Mouse (Mus musculus): ENCODE data around the gene Fam129a.

The Fam129a gene

DNA sequence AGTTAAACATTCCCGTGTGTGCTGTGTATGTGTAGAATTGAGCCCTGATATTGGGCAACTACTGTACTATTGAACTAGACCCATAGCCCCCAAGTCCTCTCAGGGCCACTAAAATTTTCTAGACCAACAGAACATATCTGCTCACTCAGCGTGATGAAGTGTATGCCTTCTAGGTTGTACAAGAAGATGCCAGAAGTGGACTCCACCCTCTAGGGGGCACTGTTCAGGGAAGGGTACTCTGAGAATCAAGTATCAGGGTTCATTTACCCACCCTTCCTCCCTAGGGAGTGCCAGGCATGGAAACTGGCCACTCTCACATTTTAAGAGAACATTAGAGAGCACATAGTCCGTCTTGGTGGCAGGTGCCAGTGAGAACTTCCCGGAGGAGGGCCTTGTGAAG, 77.1 kb downstream of the Fam129a start:
- in situ Hi-C loops (cut with MboI; ENCODE audit: low pct_unique_long_range_greater_than_20kb in 1 of 2, low sequenced_read_pairs in 2 of 2, unreplicated experiment in 1 of 2): no loop called here

DNA sequence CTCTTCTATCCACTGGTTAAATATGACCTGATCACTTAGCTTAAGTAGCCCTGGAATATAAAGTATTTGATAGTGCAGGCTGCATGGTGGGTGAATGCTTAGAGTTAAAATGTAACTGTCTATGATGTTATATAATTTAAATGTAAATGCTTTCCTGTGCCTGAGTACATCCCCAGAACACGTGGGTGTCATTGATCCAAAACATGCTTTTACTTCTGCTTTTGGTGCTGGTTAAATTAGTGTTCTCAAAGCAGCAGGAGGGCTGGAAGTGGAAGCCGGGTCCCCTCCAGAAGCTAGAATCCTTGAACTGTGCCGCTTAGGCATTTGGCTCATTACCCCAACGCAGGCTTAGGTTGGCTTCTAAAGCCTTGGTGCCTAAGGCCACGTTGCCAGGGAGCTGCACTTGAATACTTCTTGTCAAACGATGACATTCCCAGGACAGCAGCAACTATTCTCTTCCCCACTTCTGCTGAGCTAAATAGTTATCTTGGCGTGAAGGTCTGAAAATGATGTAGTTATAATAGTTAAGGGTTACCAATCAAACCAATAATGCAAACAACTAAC, 86.1 kb downstream of the Fam129a start:
- in situ Hi-C loops (cut with MboI; ENCODE audit: low pct_unique_long_range_greater_than_20kb in 1 of 2, low sequenced_read_pairs in 2 of 2, unreplicated experiment in 1 of 2): no loop called here

DNA sequence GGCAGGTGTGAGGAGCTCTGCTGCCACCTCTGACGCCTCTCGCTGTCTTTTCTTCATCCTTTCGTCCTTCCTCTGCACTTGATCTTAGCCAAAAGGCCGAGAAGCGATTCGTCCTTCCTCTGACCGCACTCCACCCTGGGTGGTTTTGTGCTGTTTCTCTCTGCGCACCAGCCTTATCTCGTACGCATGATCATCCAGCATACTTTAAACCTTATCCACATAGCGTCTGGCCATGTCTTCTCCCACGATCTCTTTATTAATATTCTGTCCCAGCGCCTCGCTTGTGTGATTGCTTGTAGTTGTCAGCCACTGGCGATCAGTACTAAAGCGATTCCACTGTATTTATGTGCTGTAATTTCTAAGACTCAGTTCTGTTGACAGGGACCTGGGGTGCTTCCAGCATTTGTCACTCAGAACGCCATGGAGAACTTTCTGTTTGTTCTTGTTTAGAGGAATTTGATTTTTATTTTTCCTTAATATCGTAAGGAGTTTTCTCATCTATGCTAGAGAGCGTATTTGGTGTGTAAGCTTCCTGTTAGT, 87.4 kb downstream of the Fam129a start:
- in situ Hi-C loops (cut with MboI; ENCODE audit: low pct_unique_long_range_greater_than_20kb in 1 of 2, low sequenced_read_pairs in 2 of 2, unreplicated experiment in 1 of 2): no loop called here

DNA sequence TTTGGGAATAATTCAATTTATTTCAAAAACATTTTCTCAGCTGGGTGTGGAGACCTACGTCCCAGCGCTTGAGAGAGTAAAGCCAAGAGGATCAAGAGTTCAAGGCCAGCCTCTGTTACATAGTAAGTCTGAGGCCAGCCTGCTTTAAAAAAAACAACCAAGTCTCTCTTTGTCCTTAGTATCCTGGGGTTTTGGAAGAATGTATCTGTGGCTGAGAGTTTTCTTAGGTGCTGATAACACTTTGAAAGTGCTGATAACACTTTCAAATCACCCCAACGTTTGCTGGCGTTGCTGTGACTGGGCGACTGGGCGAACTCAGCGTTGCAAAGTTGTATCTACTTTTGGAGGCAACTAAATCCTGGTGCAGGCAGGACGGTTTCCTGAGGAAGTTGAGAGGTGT, 88.7 kb downstream of the Fam129a start:
- in situ Hi-C loops (cut with MboI; ENCODE audit: low pct_unique_long_range_greater_than_20kb in 1 of 2, low sequenced_read_pairs in 2 of 2, unreplicated experiment in 1 of 2): no loop called here

DNA sequence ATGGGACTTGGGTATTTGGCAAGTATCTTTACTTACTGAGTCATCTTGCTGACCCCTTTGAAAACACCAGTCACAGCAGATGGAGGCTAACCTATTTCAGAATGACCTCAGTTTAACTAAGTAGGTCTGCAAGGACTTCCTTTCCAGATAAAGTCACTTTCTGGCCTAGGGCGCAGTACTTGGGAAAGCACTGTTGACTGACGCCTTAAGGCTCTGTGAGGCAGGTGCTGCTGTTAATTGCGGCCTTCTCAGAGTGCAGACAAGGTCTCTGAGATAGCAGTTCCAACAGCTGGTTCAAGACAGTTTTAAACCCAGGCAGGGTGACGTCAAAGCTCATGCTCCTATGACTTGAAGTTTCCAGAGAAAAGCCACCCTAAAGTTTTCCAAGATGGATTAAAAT, 89.3 kb downstream of the Fam129a start:
- in situ Hi-C loops (cut with MboI; ENCODE audit: low pct_unique_long_range_greater_than_20kb in 1 of 2, low sequenced_read_pairs in 2 of 2, unreplicated experiment in 1 of 2): no loop called here

DNA sequence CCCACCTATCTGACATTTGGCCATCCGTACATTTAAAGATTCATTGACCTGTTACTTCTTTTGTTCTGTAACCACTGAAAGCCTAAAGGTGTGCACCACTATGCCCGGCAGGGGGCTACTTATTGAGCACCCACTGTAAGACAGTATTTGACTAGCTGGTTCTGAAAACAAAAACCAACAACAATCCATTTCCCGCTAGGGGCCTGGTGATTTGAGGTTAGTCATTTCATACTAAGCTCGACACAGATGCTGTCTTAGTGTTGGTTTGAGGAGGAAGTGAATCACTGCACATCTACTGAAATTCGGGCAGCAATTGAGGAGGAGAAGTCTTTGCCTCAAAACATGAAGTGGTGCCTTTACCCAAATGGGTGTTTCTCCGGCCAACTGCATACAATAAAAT, 89.9 kb downstream of the Fam129a start:
- in situ Hi-C loops (cut with MboI; ENCODE audit: low pct_unique_long_range_greater_than_20kb in 1 of 2, low sequenced_read_pairs in 2 of 2, unreplicated experiment in 1 of 2): no loop called here

DNA sequence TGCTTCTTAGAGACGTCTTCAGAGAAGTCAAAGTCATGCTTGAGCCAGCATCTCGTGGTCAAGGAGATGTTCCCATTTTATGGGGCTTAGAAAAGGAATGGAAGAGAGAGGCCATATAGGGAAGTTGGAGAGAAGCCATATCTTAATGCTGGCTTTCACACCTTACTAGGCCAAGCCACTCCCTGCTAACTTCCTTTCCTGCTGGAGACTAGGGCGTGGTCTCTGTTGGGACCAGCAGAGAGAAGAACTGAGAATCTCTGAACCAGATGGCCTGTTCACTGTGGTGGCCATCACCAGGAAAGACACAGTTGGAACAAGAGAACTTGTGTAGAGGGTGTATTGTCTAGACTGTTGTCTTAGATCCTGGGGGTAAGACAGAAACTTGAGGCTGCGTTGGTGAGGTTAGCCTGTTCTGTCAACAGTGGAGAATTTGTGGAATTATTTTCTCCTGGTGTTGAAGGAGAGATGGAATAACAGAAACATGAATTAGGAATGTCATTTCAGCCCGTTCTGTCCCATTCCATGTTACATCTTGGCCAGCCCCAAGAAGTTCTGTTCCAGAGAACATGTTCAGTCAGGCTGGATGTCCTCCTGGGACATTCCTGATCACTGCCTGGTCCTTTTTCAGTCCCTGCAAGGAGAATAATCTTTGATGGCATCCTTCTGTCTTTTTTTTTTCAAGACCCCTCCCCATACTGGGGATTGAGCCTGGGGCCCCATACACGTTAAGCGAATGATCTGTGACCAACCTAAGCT, 90.9 kb downstream of the Fam129a start:
- in situ Hi-C loops (cut with MboI; ENCODE audit: low pct_unique_long_range_greater_than_20kb in 1 of 2, low sequenced_read_pairs in 2 of 2, unreplicated experiment in 1 of 2): no loop called here

DNA sequence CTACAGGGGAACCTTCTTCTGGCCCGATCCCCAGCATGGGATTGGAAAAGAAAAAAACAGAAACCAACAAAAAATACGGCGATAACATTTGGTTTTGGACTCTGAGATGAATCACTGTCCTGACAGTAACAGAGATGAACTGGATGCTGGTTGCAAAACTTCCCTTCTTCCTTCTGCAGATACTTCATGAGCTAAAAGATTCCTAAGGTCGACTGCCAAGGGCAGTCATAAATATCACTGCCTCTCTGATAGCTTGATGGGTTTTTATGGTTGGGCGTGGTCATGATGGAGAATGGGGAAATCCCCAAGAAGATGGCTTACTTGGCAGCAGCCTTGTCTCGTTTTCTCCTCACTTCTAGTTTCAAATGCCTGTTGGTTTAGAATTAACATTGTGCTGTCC, 92.0 kb downstream of the Fam129a start:
- in situ Hi-C loops (cut with MboI; ENCODE audit: low pct_unique_long_range_greater_than_20kb in 1 of 2, low sequenced_read_pairs in 2 of 2, unreplicated experiment in 1 of 2): no loop called here

DNA sequence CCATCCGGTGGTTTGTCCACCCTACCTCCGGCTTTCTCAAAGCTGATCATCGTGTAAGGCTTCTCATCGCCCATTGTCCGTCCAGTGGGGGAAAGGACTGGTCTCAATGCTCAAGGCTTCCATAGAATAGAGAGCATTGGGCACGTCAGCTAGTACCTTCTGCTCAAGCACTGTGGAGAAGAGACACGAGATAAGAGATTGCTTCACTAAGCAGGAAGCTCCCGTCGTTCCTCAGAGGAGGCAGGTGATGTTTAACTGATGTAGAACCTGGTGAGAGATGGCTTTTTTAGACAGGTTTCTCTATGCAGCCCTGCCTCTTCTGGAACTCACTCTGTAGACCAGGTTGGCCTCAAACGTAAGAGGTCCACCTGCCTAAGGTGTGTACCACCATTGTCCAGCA, 93.4 kb downstream of the Fam129a start:
- in situ Hi-C loops (cut with MboI; ENCODE audit: low pct_unique_long_range_greater_than_20kb in 1 of 2, low sequenced_read_pairs in 2 of 2, unreplicated experiment in 1 of 2): no loop called here

DNA sequence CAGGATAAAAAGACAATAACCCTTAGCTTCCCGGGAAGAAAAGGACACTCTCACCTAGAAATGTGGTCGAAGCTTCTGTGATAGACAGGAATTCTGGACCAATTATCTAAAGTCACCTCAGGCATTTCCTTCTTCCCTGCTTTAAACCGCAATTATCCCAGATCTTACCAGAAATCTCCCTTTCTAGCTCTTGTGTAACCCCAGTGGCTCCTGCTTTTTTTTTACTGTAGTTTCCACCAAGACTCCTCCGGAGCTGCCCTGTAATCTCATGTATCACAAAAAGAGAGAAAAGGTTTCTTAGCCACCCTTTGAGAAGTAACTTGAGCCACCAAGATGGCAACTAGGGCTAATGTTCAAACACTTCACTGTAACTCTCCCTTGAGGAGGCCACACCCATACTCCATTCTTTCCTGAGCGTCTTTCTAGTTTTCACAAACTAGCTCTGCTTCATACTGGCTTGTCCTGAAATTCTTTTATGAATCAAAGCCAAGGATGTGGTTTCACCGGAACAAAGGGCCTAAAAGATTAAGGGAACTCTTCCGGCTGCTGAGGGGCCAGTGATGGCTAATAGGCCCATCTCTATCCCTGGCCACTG, 93.9 kb downstream of the Fam129a start:
- in situ Hi-C loops (cut with MboI; ENCODE audit: low pct_unique_long_range_greater_than_20kb in 1 of 2, low sequenced_read_pairs in 2 of 2, unreplicated experiment in 1 of 2): no loop called here

DNA sequence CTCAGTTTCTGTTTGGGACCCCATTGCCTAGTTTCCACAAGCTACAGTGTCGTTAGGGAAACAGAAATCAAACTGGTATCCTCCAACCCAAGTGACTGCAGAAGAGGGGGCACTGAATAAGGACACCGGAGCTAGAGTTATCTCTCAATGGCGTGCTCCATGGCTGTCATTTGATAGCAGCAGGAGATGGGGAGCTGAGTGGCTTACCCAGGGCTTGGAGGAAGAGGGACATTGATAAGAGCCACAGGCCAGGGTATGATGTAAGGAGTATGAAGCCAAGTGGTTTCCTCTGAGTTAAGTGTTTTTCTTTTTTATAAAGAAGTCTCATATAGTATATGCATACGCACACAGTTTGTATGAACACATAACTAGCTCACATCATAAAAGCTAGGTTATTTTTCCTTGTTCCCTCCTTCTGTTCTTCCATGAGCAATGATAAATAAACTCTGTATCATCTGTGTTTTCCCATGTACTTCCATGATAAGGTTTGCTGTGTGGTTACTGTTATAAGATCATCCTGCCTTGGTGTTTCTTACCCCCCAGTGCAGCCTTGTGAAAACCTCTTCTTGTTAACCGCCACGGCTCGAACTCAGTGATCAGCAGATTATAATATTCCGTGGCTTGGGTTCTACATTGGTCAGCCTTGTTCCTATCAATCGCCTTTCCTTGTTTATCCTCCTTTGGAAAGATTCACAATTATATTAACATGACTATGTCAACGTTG, 96.5 kb downstream of the Fam129a start:
- in situ Hi-C loops (cut with MboI; ENCODE audit: low pct_unique_long_range_greater_than_20kb in 1 of 2, low sequenced_read_pairs in 2 of 2, unreplicated experiment in 1 of 2): no loop called here

DNA sequence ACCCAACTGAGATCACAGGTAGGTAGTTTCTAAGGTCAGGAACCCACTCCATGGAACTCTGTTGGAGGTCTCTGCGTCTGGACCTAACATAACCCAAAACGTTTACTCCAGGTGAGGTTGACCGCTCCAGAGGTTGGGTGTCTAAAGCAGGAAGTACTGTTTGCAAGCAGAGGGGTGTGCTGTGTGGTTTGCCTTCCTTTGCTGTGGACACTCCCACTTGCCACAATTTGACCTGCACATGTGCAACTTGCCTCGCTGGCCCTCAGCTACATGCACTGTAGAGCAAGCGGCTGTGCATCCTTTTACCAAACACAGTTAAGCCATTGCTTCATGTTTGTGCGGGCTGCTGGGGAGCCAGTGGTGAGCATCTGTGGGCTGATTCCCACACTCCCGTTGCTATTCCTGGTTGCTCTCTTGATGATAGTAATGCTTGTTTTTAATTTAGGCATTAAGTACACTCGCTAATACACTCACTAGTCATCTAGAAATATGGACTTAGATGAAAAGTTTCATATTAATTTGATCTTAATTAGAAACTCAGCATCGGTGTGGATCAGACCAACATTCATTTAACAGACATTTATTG, 99.1 kb downstream of the Fam129a start:
- in situ Hi-C loops (cut with MboI; ENCODE audit: low pct_unique_long_range_greater_than_20kb in 1 of 2, low sequenced_read_pairs in 2 of 2, unreplicated experiment in 1 of 2): no loop called here

DNA sequence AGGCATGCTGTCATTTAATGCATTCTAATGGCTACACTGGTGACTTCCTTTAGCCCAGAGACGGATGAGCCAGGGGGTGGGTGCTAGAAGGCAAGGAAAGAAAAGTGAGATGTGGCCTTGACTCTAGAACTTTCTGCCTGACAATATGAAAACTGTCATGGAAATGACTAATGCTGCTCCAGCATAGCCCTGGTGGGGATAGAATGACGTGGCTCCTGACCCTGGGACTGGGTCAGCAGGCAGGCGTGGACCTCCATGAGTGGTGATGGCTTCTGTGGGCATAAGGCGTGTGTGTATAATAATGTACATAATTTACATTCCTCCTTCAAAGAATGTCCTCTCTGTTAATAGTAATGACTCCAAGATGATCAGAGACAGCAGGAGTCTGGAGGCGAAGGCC, 104.7 kb downstream of the Fam129a start:
- in situ Hi-C loops (cut with MboI; ENCODE audit: low pct_unique_long_range_greater_than_20kb in 1 of 2, low sequenced_read_pairs in 2 of 2, unreplicated experiment in 1 of 2): no loop called here

DNA sequence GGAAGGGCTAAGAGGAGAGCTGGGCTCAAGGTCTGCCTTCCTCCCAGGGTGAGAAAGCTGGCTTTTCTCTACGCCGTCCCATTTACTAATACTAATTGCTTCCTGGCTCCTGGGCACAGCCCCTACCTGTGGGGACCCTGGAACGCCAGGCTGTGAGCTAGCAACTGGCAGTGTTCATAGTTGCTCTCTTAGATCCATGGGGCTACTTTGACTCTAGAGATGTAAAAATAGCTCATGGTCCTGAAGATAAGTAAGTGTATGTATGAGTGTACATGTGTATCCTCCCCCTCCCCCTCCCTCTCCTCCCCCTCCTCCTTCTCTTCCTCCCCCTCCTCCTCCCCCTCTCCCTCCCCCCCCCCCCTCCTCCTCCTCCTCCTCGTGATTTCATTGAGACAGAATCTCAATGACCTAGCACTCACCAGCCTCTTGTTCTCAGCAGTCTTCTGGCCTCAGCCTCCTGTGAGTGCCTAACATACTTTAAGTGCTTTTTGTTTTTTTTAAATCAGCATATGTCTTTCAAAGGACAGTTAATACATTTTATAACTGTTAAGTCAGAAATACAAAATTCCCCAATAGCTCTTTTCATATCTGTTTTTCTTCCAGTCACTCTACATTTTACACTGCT, 106.3 kb downstream of the Fam129a start:
- in situ Hi-C loops (cut with MboI; ENCODE audit: low pct_unique_long_range_greater_than_20kb in 1 of 2, low sequenced_read_pairs in 2 of 2, unreplicated experiment in 1 of 2): no loop called here

DNA sequence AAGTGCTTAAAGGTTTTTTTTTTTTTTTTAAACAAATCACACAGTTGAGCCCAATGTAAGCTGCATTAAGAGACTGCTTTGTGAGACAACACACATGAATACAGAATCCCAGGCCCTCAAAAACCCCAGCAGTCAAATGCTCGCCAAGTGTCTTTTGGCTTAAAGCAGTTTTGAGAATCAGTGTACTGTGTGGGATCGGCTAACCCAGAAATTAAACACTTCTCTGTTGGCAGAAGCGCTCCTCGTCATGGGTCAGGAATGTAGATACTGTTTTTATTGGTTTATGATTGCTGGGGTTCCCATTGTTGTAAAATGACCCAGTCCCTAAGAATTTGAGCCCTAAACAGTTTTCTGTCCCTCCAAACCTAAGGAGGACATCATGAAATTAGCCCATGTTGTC, 107.0 kb downstream of the Fam129a start:
- in situ Hi-C loops (cut with MboI; ENCODE audit: low pct_unique_long_range_greater_than_20kb in 1 of 2, low sequenced_read_pairs in 2 of 2, unreplicated experiment in 1 of 2): no loop called here

DNA sequence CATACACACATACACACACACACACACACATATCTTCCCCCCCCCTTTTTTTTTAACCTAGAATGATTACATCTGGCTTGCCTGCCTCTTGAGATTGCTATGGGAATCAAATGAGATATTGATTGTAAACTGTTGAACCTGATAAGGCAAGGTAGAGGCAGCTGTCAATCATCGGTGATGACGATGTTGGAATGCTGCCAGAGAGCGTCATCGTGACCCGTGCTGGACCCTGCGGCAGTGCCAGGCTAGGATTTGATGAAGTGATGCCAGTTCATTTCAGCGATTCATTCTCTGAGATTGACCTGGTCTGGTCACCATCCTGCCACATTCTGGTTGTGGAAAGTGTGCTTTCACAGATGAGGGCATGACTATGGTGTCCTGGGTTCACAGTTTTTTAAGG, 108.2 kb downstream of the Fam129a start:
- in situ Hi-C loops (cut with MboI; ENCODE audit: low pct_unique_long_range_greater_than_20kb in 1 of 2, low sequenced_read_pairs in 2 of 2, unreplicated experiment in 1 of 2): no loop called here

DNA sequence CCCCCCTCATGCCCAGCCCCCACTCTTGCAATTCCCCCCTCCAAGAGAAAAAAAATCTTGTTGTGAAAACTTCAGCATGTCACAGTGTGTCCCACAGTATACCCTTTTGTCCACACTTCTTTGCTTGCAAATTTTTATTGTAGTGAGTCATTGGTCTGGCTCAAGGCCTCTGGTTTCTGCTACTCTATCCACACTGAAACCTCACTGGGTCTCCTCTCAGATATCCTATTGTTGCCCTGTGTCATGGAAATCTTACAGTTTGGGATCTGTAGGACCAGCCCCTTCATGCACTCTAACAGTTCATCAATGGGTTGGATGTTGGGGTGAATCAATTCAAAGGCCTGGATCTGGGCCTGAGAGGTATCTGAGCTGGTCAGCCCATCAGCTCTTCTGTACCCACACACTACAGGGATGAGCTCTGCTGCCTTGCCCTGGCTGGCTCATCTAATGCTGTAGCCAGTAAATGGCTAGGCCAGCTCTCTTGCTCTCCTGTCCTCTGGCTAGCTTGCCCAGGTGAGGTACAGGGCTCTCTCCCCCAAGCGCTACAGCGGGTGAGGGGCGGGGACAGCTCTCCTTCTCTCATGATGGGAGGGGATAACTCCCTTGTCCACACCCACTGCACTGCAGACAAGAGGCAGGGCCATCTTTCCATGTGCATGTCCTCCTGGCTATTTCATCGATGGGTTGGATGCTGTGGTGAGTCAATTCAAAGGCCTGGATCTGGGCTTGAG, 109.1 kb downstream of the Fam129a start:
- in situ Hi-C loops (cut with MboI; ENCODE audit: low pct_unique_long_range_greater_than_20kb in 1 of 2, low sequenced_read_pairs in 2 of 2, unreplicated experiment in 1 of 2): no loop called here

DNA sequence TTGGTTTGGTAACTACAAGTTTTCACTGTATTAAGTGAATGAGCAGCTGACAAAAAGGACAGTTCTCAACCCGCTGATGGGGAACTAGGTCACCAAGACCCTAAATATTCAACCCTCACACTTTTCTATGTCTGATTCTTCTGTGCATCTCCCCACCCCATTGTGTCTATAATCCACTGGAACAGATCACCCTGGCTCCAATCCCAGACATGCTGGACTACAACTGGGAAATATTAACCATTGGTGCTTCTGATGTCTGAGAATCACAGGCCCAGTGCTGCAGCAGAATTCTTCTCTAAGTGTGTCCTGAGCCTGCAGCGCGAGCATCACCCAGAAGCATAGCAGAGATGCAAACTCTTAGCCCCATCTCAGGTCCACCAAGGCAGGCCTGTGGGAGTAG, 110.0 kb downstream of the Fam129a start:
- in situ Hi-C loops (cut with MboI; ENCODE audit: low pct_unique_long_range_greater_than_20kb in 1 of 2, low sequenced_read_pairs in 2 of 2, unreplicated experiment in 1 of 2): no loop called here

All from mouse embryonic stem cell (cell line).